Mouse (Mus musculus) cerebellum, adult 8-10 months (tissue): ENCODE data around the gene Gck.
"Not testable (repeated sequence)": the region's sequence is repeated elsewhere in the genome, so short reads cannot be mapped to it uniquely, and the experiment has no call there.

Experiments
- DNase-seq: peaks from one replicate; pipeline ENCODE4 v3.0.0; 2022

Gck gene

GRCm38 (mm10) chr11:5954965-5955504 lies 5.2 kb upstream of the Gck start:
- no peak for DNase-seq

GRCm38 (mm10) chr11:5954435-5954834 lies 4.6 kb upstream of the Gck start:
- DNase-seq: no peak

GRCm38 (mm10) chr11:5953130-5953765 lies 3.4 kb upstream of the Gck start:
- DNase-seq: no peak

- no peak for DNase-seq
Observed at GRCm38 (mm10) chr11:5952501-5952900, 2.6 kb upstream of the Gck start.

- no peak for DNase-seq
Observed at GRCm38 (mm10) chr11:5948546-5949250, 1.2 kb downstream of the Gck start.

- no peak for DNase-seq
Observed at GRCm38 (mm10) chr11:5947796-5948195, 2.1 kb downstream of the Gck start.

GRCm38 (mm10) chr11:5945096-5945495 lies 4.8 kb downstream of the Gck start:
- no peak for DNase-seq

- no peak for DNase-seq
Observed at GRCm38 (mm10) chr11:5942966-5943365, 6.9 kb downstream of the Gck start.

- not testable (repeated sequence) for DNase-seq
Observed at GRCm38 (mm10) chr11:5934531-5934930, 15.3 kb downstream of the Gck start.

GRCm38 (mm10) chr11:5931947-5932346 lies 17.9 kb downstream of the Gck start:
- DNase-seq: not testable (repeated sequence)

- no peak for DNase-seq
Observed at GRCm38 (mm10) chr11:5930578-5930977, 19.3 kb downstream of the Gck start.

- DNase-seq: no peak
Observed at GRCm38 (mm10) chr11:5926696-5927220, 23.1 kb downstream of the Gck start.

- DNase-seq: no peak
Observed at GRCm38 (mm10) chr11:5924699-5925098, 25.2 kb downstream of the Gck start.

GRCm38 (mm10) chr11:5920323-5920960 lies 29.4 kb downstream of the Gck start:
- no peak for DNase-seq

- no peak for DNase-seq
Observed at GRCm38 (mm10) chr11:5919606-5920005, 30.3 kb downstream of the Gck start.

GRCm38 (mm10) chr11:5918111-5918510 lies 31.8 kb downstream of the Gck start:
- no peak for DNase-seq

- no peak for DNase-seq
Observed at GRCm38 (mm10) chr11:5916178-5916548, 33.7 kb downstream of the Gck start.

- no peak for DNase-seq
Observed at GRCm38 (mm10) chr11:5915429-5916177, 34.3 kb downstream of the Gck start.

GRCm38 (mm10) chr11:5914940-5915339 lies 34.9 kb downstream of the Gck start:
- no peak for DNase-seq

GRCm38 (mm10) chr11:5913936-5914335 lies 35.9 kb downstream of the Gck start:
- DNase-seq: no peak

- DNase-seq: no peak
Observed at GRCm38 (mm10) chr11:5913256-5913655, 36.6 kb downstream of the Gck start.

GRCm38 (mm10) chr11:5912635-5913034 lies 37.2 kb downstream of the Gck start:
- peak; percentile 82 for DNase-seq

- DNase-seq: no peak
Observed at GRCm38 (mm10) chr11:5908642-5909041, 41.2 kb downstream of the Gck start.
